1 mouse cellular context compared by ENCODE assay signal in the genomic region with DNA sequence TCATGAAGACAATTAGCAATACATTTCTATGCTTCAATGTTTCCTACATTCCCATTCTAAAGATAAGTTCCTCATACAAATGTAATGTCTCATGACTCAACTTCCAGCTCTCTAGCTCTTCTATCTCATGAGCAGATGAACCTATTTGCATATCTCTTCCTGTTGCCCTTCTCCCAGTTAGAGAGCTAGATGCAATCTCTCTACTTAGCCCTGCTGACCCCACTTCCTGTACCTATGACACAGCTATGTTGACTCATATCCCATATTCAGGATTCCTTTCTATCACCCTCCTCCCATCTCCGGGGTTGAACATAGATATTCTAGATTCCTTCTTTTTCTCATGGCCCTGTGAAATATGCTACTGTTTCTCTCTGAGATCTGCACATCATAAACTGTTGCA.
TF ChIP-seq lines count a peak whose summit lies in the region.

No protein-coding gene starts in this region.

TF ChIP-seq in MEL, 35 proteins besides CTCF, POLR2A, EP300 and RAD21 (continued from another document):
- TF ChIP-seq KAT2A (conservative IDR thresholded peaks at IDR 0.05; ENCODE audit: low read depth, low read length) = no peak
